Mouse (Mus musculus) bone marrow, adult 2 months (tissue): ENCODE data around the gene Tecr.

Experiments
- CTCF ChIP-seq: fragments of 200-500 bp; IDR thresholded peaks from 2 replicates; pipeline ENCODE4 v1.5.1; 2011; ENCODE audit warnings: low read length, control low read depth; ENCODE audit not compliant: control insufficient read depth, insufficient read depth
- POLR2A ChIP-seq: fragments of 200-500 bp; IDR thresholded peaks from 2 replicates; pipeline ENCODE4 v1.6.1; 2011; ENCODE audit warnings: low read depth, mild to moderate bottlenecking, control low read depth, low read length, borderline replicate concordance; ENCODE audit not compliant: control insufficient read depth

- TF ChIP-seq POLR2A (no peak), CTCF (no peak)
Observed at GRCm38 (mm10) chr8:83570272-83571000, 37.3 kb downstream of the Tecr start.
